Mouse (Mus musculus) common myeloid progenitor, adult 5-6 weeks (primary cell): Measurements from ENCODE around the gene Ntf3. TPM values are rescaled to one million over a fixed set of nuclear protein-coding genes. Genes with fewer than 3 reads are reported as not detected.

Source experiments
- ATAC-seq: replicated peaks from 2 replicates; pipeline ENCODE4 v1.8.0; 2016; ENCODE audit warnings: low read depth, mild to moderate bottlenecking, moderate TSS enrichment, inconsistent platforms; ENCODE audit not compliant: poor library complexity, severe bottlenecking
- total RNA-seq: library from RNA; stranded (forward); fragments of 200-1000, 187-1606 nt; gene quantifications from 2 replicates; pipeline ENCODE4 v1.2.3, GENCODE M21; 2017

The Ntf3 gene
- total RNA-seq, 1 experiment from 2014 or later = not detected

DNA sequence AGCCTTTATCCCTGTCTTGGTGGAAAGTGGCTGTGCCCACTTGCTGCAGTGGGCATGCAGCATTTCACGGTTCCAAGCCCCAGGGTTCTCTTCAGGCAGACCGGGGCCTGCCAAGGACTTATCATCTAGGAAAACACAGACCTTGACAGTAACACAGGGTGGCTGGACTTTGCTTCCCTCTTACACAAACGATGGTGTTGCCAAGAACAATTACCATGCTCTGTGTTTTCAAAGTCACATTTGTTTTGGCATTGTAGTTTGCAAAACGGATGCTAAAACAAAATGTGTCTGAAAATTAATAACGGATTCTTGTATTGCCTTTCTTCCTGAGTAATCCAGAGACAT lies 6.7 kb downstream of the Ntf3 start:
- ATAC-seq = no peak

DNA sequence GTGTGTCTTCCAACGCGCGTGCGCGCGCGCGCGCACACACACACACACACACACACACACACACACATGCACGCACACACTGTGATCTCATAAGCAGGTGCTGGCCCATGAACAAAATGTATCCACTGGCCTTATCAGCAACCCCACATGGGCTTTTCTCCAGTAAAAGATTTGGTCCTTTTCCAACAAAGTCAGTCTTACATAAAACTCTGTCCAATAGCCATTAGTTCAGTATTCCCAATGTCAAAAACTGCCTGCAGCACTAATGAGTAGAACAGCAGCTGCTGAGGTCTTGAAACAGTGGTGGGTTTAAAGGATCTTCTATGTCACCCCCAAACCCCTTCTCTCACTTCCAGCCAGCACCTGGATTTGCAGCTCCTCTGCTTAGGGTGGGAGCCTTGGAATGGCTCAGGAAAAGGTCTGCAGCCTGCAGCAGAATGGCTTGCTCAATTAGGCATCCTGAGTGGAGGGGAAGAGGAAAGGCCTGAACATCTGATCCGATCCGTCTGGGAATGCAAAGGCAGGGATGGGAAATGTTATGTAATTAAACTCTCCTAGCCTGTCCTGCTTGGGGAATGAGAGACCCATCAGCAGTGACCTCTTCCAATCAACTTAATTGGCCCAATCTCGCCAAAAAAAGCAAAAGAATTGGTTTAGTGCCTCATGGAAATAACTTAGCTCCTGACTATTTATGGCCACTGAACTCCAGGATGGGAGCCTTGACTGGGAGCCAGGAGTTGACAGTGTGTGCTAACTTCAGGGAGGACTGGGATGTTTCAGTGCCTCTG lies 7.2 kb downstream of the Ntf3 start:
- ATAC-seq = no peak

DNA sequence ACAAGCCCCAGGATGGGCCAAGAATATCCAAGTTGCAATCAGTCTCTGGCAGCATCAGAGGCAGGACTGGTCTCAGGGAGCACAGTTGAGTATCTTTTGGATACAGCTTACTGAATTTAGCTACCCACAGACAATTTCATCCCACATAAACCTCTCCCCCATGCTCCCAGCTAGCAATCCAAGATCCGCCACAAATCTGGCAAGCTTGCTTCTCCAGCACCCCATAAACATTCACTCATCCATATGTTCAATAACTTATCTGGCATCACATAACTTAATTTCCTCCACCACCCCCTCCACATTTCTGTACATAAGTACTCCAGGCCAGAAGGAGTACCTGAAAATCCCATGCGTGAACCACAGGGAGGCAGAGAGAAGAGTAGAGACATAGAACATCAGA lies 10.8 kb downstream of the Ntf3 start:
- ATAC-seq = no peak

DNA sequence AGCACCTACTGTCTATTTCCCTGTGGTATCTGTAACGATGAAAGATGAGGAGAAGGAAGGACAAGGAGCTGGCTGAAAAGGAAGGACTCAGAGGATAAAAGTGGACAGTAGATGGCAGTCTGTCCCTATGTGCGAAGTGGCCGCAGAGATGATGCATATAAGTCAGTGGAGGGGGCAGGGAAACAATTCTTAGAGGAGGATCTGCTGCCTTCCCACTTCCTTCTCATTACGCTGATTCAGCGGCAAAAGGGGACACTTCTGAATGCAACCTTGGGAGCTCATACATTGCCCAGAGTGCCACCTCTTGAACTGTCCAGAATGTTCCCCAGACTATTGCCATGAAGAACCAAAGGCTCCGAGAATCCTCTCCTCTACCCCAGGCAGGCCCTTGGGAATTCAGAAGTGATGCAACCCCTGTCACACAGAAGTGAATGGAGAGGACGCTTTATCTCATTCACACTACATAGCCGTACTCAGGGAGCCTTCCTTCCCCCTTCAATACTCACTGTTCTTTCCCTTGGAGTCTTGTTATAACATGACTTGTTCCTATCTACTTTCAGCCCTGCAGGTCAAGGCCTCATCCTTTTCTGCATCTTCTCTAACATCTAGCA lies 12.2 kb downstream of the Ntf3 start:
- 0 out of 2 replicates have a peak, but pooled peaks have one; percentile 47 for ATAC-seq

DNA sequence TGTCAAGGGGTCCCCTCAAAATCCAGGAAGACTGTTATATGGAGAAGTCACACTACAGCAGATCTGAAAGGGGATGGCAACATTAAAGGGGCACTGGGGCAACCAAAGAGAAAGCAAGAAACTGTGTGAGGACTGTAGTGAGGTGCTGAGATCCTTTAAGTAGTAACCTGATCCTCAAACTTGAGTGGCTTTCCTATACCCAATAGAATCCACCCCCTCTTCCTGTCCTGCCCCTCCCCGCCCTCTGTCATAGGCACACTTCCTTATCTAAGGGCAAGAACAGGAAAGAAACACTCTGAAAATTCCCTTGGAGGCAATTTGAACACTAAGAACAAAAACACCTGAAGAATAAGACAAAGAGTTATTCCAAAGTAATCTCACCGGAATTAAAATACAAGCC lies 13.6 kb downstream of the Ntf3 start:
- no peak for ATAC-seq

DNA sequence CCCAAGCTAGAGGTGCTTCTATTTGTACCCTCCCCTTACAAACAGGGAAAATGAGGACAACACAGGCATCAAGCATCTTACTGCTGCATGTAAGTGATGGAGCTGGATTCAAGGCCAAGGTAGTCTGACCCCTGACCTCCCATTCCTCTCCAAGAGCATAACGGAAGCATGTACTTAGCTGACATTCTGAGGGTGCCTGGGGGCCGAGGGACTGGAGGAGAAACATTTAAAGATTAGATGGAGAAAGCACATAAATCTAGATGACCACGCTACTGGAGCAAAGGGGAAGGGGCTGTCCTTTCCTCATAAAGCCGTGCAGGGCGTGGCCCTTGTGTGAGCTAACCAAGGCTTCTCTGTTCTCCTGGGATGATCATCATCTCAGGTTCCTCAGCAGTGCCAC lies 23.1 kb downstream of the Ntf3 start:
- no peak for ATAC-seq

DNA sequence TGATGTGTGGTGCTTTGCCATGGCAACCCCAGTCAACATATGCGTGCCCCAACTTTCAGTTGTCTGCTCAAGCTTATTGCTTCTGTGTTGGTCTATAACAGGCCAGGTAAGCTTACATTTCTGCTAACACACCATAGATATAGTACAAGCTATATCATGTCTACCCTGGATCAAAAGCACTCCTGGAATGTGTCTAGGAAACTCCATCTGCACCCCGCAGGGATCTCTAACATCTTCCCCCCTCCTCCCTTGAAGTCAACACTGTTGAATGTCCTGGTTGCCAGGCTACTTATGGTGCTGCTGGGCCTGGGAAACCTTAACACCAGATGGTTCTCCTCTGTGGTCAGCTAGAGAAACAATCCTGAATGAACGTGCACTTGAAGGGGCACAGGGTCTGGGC lies 24.0 kb downstream of the Ntf3 start:
- no peak for ATAC-seq

DNA sequence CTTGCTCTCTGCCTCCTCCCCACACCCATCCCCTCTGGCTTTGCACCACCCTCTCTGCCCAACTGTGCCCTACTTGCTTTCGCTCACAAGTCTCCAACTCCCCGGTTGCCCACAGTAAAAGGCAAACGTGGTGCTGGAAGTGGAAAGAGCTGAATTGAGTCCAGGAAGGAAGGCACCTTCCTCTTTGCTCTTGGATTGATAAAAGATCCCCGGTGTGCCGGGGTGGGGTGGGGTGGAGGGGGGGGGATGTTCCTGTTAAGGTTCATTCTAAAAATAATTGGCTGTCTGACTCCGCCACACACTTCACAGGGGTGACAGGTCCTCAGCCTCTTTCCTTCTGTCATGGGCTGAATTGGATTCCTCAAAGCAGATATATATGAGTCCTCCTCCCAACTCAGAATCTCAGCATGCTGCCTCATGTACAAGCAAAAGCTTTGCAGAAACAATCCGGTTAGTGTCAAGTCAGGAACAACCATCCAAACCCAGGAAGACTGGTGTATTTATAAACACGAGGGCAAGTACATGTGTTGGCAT lies 24.6 kb downstream of the Ntf3 start:
- ATAC-seq = no peak

DNA sequence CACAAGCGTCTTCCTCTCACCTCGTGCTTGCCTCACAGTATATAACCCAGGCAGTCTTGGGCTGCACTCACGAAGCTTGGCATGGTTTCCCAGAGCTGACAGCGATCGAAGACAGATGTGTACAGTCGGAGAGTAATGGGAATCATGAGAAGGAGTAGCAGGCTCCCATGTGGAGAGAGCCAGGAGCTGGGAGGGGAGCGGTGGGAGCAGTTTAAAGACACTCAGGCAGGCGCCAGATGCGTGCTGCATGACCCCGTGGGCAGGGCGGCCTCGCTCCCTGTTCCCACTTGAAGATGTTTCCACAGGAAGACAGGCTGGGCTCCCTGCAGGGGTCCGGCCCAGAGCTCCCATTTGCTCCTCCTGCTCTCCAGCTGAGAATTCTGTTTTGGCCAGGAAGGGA lies 25.2 kb downstream of the Ntf3 start:
- ATAC-seq = no peak

DNA sequence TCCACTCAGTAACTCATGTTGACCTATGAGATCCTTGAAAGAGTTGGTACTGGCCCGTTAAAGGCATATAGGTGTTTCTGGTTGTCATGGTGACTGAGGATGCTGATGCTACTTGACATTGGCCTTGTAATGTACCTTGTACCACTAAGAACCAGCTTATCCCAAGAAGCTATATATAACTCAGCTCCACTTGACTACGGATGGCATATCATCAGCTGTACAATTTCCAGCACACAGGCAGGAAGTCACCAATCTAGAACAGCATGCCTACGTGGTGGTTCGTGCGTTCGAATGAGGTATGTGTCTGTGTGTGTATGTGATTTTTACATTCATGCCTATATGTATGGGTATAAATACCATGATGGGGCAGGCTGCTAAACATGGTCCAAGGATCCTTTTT lies 25.7 kb downstream of the Ntf3 start:
- no peak for ATAC-seq

DNA sequence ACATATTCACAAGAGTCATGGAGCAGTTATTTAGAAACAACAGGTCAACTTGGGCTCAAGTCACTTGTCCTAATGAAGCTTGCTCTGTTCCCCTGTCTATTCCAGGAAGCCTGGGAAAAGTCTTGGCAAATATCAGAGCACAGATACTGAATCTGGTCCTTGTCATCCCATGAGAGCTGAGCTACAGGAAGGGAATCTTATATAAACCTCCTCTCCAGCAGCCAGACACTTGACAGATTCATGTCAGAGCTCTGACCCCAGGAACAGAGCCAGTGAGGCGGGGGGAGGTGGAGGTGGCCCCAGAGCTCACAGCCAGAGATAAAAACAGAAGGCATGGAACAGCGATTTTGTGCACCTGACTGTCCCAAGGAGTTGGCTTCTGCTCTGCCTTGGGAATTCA lies 26.3 kb downstream of the Ntf3 start:
- ATAC-seq = no peak

DNA sequence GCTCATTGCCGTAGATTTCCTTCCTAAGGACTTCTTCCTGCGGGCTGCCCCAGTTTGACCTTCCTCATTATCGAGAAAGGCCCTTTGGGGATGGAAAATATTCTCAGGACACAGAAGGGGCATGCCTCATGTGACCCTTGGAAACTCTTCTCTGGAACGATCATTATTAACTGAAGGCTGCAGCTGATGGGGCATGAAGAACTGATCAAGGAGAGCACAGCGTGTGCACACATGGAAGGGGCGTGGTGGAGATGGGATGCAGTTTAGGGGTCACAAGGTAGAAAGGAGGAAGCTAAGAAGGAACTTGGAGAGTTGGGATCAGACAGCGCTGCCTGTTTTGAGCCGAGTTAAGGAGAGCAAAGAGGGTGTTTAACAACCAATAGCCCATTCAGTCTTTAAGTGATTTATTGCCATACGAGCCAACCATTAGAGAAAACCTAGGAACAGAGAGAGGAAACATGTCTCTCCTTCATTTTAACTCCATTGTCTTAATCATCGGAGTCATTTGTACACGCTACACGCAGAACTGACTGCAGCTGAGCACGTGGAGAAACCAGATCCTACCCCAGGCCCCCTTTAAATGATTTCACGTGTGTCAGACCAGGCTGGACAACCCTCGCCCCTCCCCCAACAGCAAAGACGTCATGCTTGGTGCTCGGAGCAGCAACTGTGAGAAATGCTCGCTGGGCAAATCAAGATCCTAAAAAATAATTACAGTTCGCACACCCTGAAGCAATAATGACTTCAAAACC lies 32.4 kb downstream of the Ntf3 start:
- no peak for ATAC-seq

DNA sequence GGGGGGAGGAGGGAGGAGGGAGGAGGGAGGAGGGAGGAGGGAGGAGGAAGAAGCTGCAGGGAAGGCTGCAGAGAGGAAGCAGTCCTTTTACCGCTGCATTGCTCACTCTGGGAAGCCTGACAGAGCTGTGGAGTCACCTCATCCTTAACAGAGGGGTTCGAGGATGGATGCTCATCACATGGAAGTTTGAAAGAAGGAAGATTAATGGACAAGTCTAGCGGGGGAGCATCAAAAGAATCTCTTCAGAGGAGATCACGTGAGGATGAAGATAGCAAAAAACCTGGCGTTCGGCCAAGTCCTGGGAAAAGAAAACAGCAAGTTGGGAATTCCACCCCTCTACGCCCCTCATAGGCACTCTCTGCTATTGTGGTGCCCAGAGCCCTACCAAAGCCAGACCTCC lies 38.5 kb downstream of the Ntf3 start:
- no peak for ATAC-seq

DNA sequence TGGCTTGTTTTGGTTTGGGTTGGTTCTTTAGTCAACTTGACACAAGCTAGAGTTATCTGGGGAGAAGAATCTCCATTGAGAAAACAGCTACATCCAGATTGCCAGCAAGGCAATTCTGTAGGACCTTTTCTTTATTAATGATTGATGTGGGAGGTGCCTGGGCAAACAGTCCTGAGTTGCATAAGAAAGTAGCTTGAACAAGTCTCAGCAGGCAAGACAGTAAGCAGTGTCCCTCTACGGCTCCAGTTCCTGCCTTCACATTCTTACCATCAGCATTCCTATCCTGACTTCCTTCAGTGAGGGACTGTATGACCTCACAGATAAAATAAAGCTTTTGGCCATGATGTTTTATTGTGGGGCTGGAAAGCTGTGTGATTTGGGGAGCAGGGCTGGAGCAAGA lies 48.5 kb downstream of the Ntf3 start:
- ATAC-seq = no peak

DNA sequence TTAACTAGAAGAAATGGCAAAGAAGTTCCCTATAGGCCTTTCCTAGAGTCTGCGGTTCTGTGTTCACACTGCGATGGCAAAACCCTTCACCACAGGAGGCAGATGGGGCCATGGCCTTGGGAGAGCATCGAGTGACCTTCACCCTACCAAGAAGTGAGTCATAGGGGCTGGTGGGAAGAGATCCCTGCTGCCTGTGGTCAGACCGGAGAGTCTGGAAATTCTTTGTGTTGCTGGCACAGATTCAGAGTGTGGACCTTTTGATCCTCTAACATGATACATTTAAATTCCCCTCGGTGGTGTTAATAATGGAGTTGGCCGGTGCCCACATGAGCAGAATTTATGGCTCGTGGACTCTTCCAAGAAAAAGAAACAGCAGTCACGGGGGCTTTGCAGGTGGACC lies 49.5 kb downstream of the Ntf3 start:
- ATAC-seq = no peak

DNA sequence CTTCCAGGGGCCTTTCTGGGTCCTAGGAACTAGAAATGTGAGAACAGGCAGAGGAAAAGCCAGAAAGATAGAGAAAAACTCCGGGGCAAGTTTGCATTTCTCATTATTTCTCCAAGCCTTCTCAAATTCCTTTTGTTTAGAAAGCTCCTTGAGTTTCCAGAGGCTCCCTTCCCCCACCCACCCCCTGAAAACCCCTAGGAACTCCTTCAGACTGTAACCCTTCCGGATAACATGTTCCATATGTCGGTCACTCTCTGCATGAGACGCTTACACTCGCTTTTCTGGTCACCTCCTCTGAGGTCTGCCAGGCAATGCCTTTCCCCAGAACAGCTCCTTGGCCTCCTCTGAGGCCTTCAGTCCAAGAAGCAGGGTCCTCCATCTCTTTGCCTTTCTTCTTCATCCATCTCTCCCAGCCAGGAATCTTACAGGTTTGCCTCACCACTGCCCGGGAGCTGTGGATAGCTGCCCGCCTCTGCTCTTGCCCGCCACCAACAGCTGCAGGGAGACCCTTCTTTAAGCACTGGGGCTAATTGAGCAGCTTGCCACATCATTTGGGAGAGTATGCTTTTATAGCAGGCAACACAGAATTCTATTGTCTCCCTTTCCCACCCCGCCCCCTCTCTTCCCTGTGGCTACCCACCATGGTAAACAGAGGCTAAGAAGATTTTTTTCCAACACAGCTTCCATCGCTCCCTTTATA lies 51.6 kb downstream of the Ntf3 start:
- no peak for ATAC-seq

DNA sequence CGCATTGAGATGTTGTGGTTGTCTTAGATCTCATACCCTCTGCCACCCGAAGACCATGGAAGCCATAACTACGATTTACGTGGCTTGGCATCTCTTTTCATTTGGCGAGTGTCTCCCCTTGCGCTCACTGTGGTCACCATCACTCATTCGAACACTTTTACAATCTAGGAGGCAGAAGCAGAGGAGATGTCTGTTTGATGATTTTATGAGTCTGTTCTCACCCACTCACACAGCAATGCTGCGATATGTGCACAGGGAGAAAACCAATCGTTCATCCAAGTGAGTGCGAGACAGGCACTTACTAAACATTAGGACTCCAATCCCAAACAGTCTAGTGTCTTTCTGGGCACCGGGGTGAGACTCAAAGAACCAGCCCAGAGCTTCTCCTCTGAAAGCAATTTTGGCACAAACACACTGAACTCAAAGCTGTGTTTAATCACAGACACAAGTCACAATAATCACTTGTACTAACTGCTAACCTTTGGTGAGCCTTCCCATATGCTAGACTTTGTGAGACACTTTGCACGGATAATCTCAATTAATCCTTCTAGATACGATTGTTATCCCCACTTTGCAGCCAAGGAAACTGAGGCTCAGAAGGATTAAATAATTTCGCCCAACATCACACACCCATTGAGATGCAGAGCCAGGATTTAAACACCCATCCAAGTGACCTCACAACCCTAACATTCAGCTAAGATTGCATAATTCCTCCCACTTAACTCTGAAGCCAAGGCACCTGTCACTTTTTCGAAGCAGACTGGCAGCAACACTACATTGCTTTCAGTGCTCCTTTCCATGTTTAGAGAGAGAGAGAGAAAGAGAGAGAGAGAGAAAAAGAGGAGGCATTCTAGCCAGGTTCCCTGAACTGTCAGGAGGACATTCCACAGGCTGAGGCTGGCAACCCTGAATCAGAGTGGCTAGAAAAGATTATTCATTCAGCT lies 55.5 kb downstream of the Ntf3 start:
- ATAC-seq = no peak

DNA sequence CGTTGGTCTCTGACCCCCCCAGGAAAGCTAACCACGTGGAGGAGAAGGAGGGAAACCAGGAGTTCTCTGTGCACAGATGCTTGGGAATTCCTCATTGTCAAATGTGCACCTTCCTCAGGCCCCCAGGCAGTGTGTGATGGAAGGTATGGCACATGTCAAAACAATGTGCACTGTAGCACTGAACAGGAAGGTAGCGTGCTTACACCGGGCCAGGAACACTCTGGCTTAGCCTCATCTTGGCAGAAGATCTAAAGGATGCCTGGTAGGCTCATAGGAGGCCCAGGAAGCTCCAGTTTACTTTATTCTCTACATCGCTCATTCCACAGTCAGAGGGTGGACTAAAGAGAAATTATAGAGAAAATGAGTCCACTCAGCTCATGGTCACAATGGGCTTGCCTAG lies 57.5 kb downstream of the Ntf3 start:
- no peak for ATAC-seq

DNA sequence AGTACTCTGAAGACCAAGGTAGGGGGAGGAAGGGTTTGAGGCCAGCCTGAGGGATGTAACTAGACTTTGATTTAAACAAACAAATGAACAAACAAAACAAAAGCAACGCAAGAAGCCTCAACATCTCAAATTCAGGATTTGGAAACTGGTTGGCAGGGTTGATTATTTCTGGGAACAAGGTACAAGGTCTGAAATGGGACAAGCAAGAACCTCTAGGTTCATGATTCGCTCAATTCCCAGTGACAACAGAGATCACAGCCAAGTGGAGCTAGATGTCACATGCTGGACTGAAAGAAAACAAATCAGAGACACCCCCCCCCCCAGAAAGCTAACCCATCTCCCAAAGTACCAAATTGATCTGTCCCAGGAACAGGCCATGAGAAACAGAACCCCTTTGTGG lies 57.9 kb downstream of the Ntf3 start:
- no peak for ATAC-seq

DNA sequence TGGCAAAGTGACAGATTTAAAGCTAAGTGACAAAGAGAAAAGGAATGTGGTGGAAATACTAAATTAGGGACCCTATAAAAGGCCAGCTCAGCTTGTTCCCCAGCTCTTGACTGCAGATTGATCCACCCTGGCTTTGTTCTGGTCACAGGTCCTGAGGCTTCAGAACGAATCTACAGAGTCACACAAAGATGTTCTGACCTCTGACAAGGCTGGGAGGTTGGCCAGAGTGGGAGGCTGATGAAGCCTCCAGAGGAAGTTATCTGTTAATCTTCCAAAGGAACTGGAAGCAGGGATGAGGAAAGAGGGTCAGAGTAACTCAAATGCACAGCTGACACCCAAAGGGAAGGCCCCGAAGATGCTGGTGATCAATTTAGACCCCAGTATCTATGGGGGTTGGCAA lies 59.3 kb downstream of the Ntf3 start:
- no peak for ATAC-seq
